Mouse (Mus musculus) CH12.LX (cell line): ENCODE results near the gene Gm45521. TPM values are rescaled to one million over a fixed set of nuclear protein-coding genes. Genes with fewer than 3 reads are reported as not detected.

Experiments used
- DNase-seq: peaks from one replicate; pipeline ENCODE4 v3.0.0-alpha.2; 2013; ENCODE audit errors: extremely low read depth
- H3K27ac ChIP-seq: 2 replicates; pipeline ENCODE4 v1.5.1; 2012; ENCODE audit warnings: low read depth, mild to moderate bottlenecking, control low read depth, moderate library complexity; ENCODE audit not compliant: insufficient read depth
- H3K27me3 ChIP-seq: replicated peaks from 2 replicates; pipeline ENCODE3; 2012; ENCODE audit warnings: inconsistent platforms
- H3K36me3 ChIP-seq, 2 experiments: replicated peaks in 1 of 2; 2 replicates each; pipeline versions ENCODE3 to v1.6.1; 2012; ENCODE audit warnings: inconsistent platforms in 1 of 2, low read length in 1 of 2, mild to moderate bottlenecking in 1 of 2, mixed read lengths in 1 of 2, moderate library complexity in 1 of 2; ENCODE audit not compliant: control insufficient read depth in 1 of 2, insufficient read depth in 1 of 2
- H3K4me1 ChIP-seq, 2 experiments: 2 replicates each; pipeline ENCODE4 v1.6.1; 2012; ENCODE audit warnings: inconsistent platforms in 1 of 2, moderate library complexity in 1 of 2; ENCODE audit not compliant: insufficient read depth in 2 of 2, control insufficient read depth in 1 of 2
- H3K4me2 ChIP-seq: 2 replicates; pipeline ENCODE4 v1.6.1; 2012; ENCODE audit warnings: low read depth, mild to moderate bottlenecking, control low read depth; ENCODE audit not compliant: poor library complexity, insufficient read depth, severe bottlenecking
- H3K4me3 ChIP-seq, 3 experiments: fragments of 150-350 bp in 1 of 3; sonication (generic) in 1 of 3; replicated peaks in 1 of 3; 2 replicates each; pipeline versions ENCODE3 to v1.5.1; 2011 to 2012; ENCODE audit warnings: low read depth in 2 of 3, low read length in 2 of 3, mild to moderate bottlenecking in 2 of 3, moderate library complexity in 2 of 3, control low read depth in 1 of 3, improper control_type of control experiment in 1 of 3, inconsistent platforms in 1 of 3, mixed read lengths in 1 of 3; ENCODE audit not compliant: poor library complexity in 1 of 3
- H3K79me2 ChIP-seq: replicated peaks from 2 replicates; pipeline ENCODE4 v1.6.1; 2012; ENCODE audit warnings: mild to moderate bottlenecking, moderate library complexity; ENCODE audit not compliant: control insufficient read depth, poor library complexity, insufficient read depth, severe bottlenecking; ENCODE audit errors: extremely low read depth
- H3K9ac ChIP-seq: 2 replicates; pipeline ENCODE4 v1.6.1; 2012; ENCODE audit warnings: low read depth, mild to moderate bottlenecking, control low read depth, moderate library complexity; ENCODE audit not compliant: insufficient read depth
- H3K9me3 ChIP-seq: replicated peaks from 2 replicates; pipeline ENCODE3; 2012; ENCODE audit warnings: low read length, inconsistent platforms, mixed read lengths
- CTCF ChIP-seq, 2 experiments: IDR thresholded peaks in 1 of 2; conservative IDR thresholded peaks in 1 of 2; 2 replicates each; pipeline ENCODE4 v1.5.1; 2011 to 2012; ENCODE audit warnings: low read depth in 2 of 2, low read length in 2 of 2, improper control_type of control experiment in 1 of 2, inconsistent platforms in 1 of 2, mild to moderate bottlenecking in 1 of 2, moderate library complexity in 1 of 2
- E2F4 ChIP-seq: IDR thresholded peaks from 2 replicates; pipeline ENCODE4 v1.6.1; 2011; ENCODE audit warnings: low read depth, low read length, improper control_type of control experiment; ENCODE audit not compliant: insufficient replicate concordance
- EP300 ChIP-seq: IDR thresholded peaks from 2 replicates; pipeline ENCODE4 v1.6.1; 2011; ENCODE audit warnings: low read length, improper control_type of control experiment
- GABPA ChIP-seq: IDR thresholded peaks from 2 replicates; pipeline ENCODE4 v1.6.1; 2012; ENCODE audit warnings: low read depth, low read length, improper control_type of control experiment, inconsistent platforms; ENCODE audit not compliant: insufficient replicate concordance
- IRF4 ChIP-seq: IDR thresholded peaks from 2 replicates; pipeline ENCODE4 v1.6.1; 2014; ENCODE audit warnings: low read depth, mild to moderate bottlenecking, inconsistent platforms, low read length, improper control_type of control experiment
- JUN ChIP-seq: IDR thresholded peaks from 2 replicates; pipeline ENCODE4 v1.6.1; 2011; ENCODE audit warnings: low read depth, mild to moderate bottlenecking, low read length, improper control_type of control experiment, moderate library complexity; ENCODE audit not compliant: insufficient read depth
- JUND ChIP-seq: conservative IDR thresholded peaks from 2 replicates; pipeline ENCODE4 v1.6.1; 2011; ENCODE audit warnings: low read depth, low read length, improper control_type of control experiment
- KAT2A ChIP-seq: IDR thresholded peaks from 2 replicates; pipeline ENCODE4 v1.6.1; 2012; ENCODE audit warnings: low read length, improper control_type of control experiment, inconsistent platforms; ENCODE audit not compliant: insufficient replicate concordance
- MAFK ChIP-seq: IDR thresholded peaks from 2 replicates; pipeline ENCODE4 v1.6.1; 2011; ENCODE audit warnings: low read length, improper control_type of control experiment; ENCODE audit not compliant: insufficient replicate concordance
- MAX ChIP-seq: IDR thresholded peaks from 2 replicates; pipeline ENCODE4 v1.6.1; 2011; ENCODE audit warnings: low read length, improper control_type of control experiment
- MAZ ChIP-seq: IDR thresholded peaks from 2 replicates; pipeline ENCODE4 v1.6.1; 2012; ENCODE audit warnings: low read depth, mild to moderate bottlenecking, inconsistent platforms, low read length, improper control_type of control experiment, moderate library complexity
- MXI1 ChIP-seq: IDR thresholded peaks from 2 replicates; pipeline ENCODE4 v1.6.1; 2011; ENCODE audit warnings: mild to moderate bottlenecking, low read depth, low read length, improper control_type of control experiment
- MYC ChIP-seq: IDR thresholded peaks from 2 replicates; pipeline ENCODE4 v1.6.1; 2011; ENCODE audit warnings: low read depth, mild to moderate bottlenecking, improper control_type of control experiment, low read length
- NRF1 ChIP-seq: IDR thresholded peaks from 2 replicates; pipeline ENCODE4 v1.6.1; 2014; ENCODE audit warnings: low read depth, mild to moderate bottlenecking, inconsistent platforms, low read length, improper control_type of control experiment, moderate library complexity
- POLR2AphosphoS2 ChIP-seq: IDR thresholded peaks from 2 replicates; pipeline ENCODE4 v1.6.1; 2011; ENCODE audit warnings: low read depth, low read length, improper control_type of control experiment
- SMC3 ChIP-seq: IDR thresholded peaks from 2 replicates; pipeline ENCODE4 v1.6.1; 2011; ENCODE audit warnings: low read depth, low read length, improper control_type of control experiment
- TBP ChIP-seq: conservative IDR thresholded peaks from 2 replicates; pipeline ENCODE4 v1.6.1; 2011; ENCODE audit warnings: low read depth, low read length, improper control_type of control experiment
- TCF12 ChIP-seq: IDR thresholded peaks from 2 replicates; pipeline ENCODE4 v1.6.1; 2014; ENCODE audit warnings: low read depth, mild to moderate bottlenecking, inconsistent platforms, low read length, improper control_type of control experiment
- USF1 ChIP-seq: IDR thresholded peaks from 2 replicates; pipeline ENCODE4 v1.6.1; 2014; ENCODE audit warnings: low read depth, mild to moderate bottlenecking, inconsistent platforms, low read length, improper control_type of control experiment
- USF2 ChIP-seq: conservative IDR thresholded peaks from 2 replicates; pipeline ENCODE4 v1.6.1; 2011; ENCODE audit warnings: low read depth, low read length, improper control_type of control experiment
- ZC3H11A ChIP-seq: IDR thresholded peaks from 2 replicates; pipeline ENCODE4 v1.6.1; 2012; ENCODE audit warnings: low read depth, mild to moderate bottlenecking, inconsistent platforms, low read length, improper control_type of control experiment
- ZKSCAN1 ChIP-seq: IDR thresholded peaks from 2 replicates; pipeline ENCODE4 v1.6.1; 2012; ENCODE audit warnings: low read depth, inconsistent platforms, low read length, improper control_type of control experiment, borderline replicate concordance
- dilution Hi-C: fragments of 300-500 bp; cut with MboI; formaldehyde crosslinking; loops from 2 replicates; pipeline ENCODE4 v1.14.3; 2020; ENCODE audit warnings: low sequenced_read_pairs; ENCODE audit not compliant: extremely low pct_unique_long_range_greater_than_20kb, extremely low pct_ligation_motif_present
- in situ Hi-C: fragments of 300-500 bp; cut with MboI; formaldehyde crosslinking; loops from 3 replicates; pipeline ENCODE4 v1.14.3; 2019; ENCODE audit warnings: low sequenced_read_pairs, low pct_ligation_motif_present, low pct_unique_long_range_greater_than_20kb, mixed read lengths
- polyA plus RNA-seq: library from polyadenylated mRNA; unstranded; fragments of >175 nt; gene quantifications from 2 replicates; pipeline ENCODE4 v1.2.1, GENCODE M21; 2012; ENCODE audit warnings: low read depth; ENCODE audit not compliant: insufficient read length
- total RNA-seq, 2 experiments: library from RNA; depleted of rRNA; stranded (reverse); fragments of 300-350 nt in 1 of 2; fragments of >200 nt in 1 of 2; gene quantifications; 2 replicates each; pipeline ENCODE4 v1.2.3; 2012 to 2014

The Gm45521 gene
- total and polyA plus RNA-seq, 3 experiments: not detected

GRCm38 (mm10) chr14:7919921-7920320, 37.2 kb upstream of the Gm45521 start:
- dilution Hi-C loops: no loop called here
- no peak overlapping the region for H3K27ac ChIP-seq

GRCm38 (mm10) chr14:7921459-7921858, 35.6 kb upstream of the Gm45521 start:
- DNase-seq: no peak
- dilution Hi-C loops (no loop called here), in situ Hi-C loops (no loop called here)
- no peaks in the 10 kb centered on the region for H3K27me3 ChIP-seq
- peaks cover 88 to 98% of the 10 kb centered on the region in 2 experiments for H3K36me3 ChIP-seq
- H3K27ac ChIP-seq: no peak overlapping the region
- H3K9ac ChIP-seq: no peak overlapping the region
- peaks cover 8 to 50% of the 10 kb centered on the region in 2 experiments for H3K4me1 ChIP-seq
- peaks cover 5% of the 10 kb centered on the region for H3K9me3 ChIP-seq
- H3K4me2 ChIP-seq: no peak overlapping the region
- no peak overlapping the region for H3K4me3 ChIP-seq
- TF ChIP-seq USF1 (no peak), JUND (no peak), TBP (no peak), CTCF (conservative IDR thresholded peaks at IDR 0.05 in 1 of 2, IDR thresholded peaks at IDR 0.05 in 1 of 2; ENCODE audit: low read depth in 2 of 2, low read length in 2 of 2) (no peak), JUN (no peak), ZKSCAN1 (no peak), E2F4 (no peak), POLR2AphosphoS2 (no peak), GABPA (no peak), MXI1 (no peak), SMC3 (no peak), MAX (no peak), NRF1 (no peak)
- H3K79me2 ChIP-seq: no peaks in the 10 kb centered on the region

More at GRCm38 (mm10) chr14:7919921-7920320, 37.2 kb upstream of the Gm45521 start:
- no peak for DNase-seq
- Histone ChIP-seq H3K4me3 (no peak overlapping the region), H3K36me3 (peaks cover 86 to 96% of the 10 kb centered on the region in 2 experiments), H3K4me1 (peaks cover 8 to 52% of the 10 kb centered on the region in 2 experiments), H3K27me3 (no peaks in the 10 kb centered on the region), H3K4me2 (no peak overlapping the region), H3K9me3 (peaks cover 5% of the 10 kb centered on the region), H3K79me2 (no peaks in the 10 kb centered on the region), H3K9ac (no peak overlapping the region)
- in situ Hi-C loops: no loop called here
- TF ChIP-seq SMC3 (no peak), CTCF (conservative IDR thresholded peaks at IDR 0.05 in 1 of 2, IDR thresholded peaks at IDR 0.05 in 1 of 2; ENCODE audit: low read depth in 2 of 2, low read length in 2 of 2) (no peak), MAZ (no peak), EP300 (no peak), MAFK (no peak), JUN (no peak), MYC (no peak), E2F4 (no peak), IRF4 (no peak), ZC3H11A (no peak), TCF12 (no peak), KAT2A (no peak), USF2 (no peak)
